ENCODE assay signal across 20 mouse cellular contexts in genomic region chr15:4139516-4139915, GRCm38 (mm10).
DNase-seq lines count a peak whose midpoint lies in the region; ATAC-seq and TF ChIP-seq lines count a peak whose summit lies in the region.
"Had no signal": no experiment of that assay in that cellular context is flagged by ENCODE, and none has a peak within 500 bp of the region (broad histone marks: within the 10 kb centered on the region; RNA-seq: fewer than 3 reads in every experiment).

No protein-coding gene starts in this region.

- 84% methylated on average over 12 of the region's 12 CpGs for WGBS in hindbrain, postnatal 0 days

- no peaks in the 10 kb centered on the region for H3K4me1 ChIP-seq in hindbrain, postnatal 0 days (ENCODE audit: insufficient read depth, low read length)
- H3K4me1 ChIP-seq: heart, embryonic 10.5 days; hindbrain, embryonic 13.5 days had no signal

- no peak overlapping the region for H3K27ac ChIP-seq in layer of hippocampus, adult 2 months
- no peak overlapping the region for H3K27ac ChIP-seq in hindbrain, postnatal 0 days
- H3K27ac ChIP-seq: heart, embryonic 10.5 days; hindbrain, embryonic 13.5 days; kidney, postnatal 0 days; midbrain, embryonic 10.5 days had no signal

- intact Hi-C loops in heart, postnatal 10 days (cut with DNase I): no loop called here

- no peak for TF ChIP-seq CTCF in layer of hippocampus, adult 2 months (conservative IDR thresholded peaks at IDR 0.05)
- no peak for TF ChIP-seq CTCF in brain, embryonic 14.5 days (IDR thresholded peaks at IDR 0.05; ENCODE audit: borderline replicate concordance, extremely low read depth, insufficient read depth, insufficient read length)
- no peak for TF ChIP-seq CTCF in hindbrain, postnatal 0 days (IDR thresholded peaks at IDR 0.05; ENCODE audit: low read depth)

- H3K4me2 ChIP-seq in myocyte (ENCODE audit: low read depth): no peak overlapping the region
- no peak overlapping the region for H3K4me2 ChIP-seq in hindbrain, postnatal 0 days (ENCODE audit: low read depth, low read length)
- H3K4me2 ChIP-seq: hindbrain, embryonic 13.5 days had no signal

- DNase-seq in layer of hippocampus, adult 2 months (ENCODE audit: low spot score in 2 of 2): peak; percentile 19 to 37
- no peak for DNase-seq in layer of hippocampus, postnatal 25 days (ENCODE audit: extremely low spot score in 1 of 2, low spot score in 1 of 2)
- DNase-seq in brain, adult 2 months (ENCODE audit: low read depth, low spot score): peak; percentile 86
- DNase-seq in brain, embryonic 14.5 days (ENCODE audit: low read depth): peak; percentile 7
- no peak for DNase-seq in heart, postnatal 10 days
- DNase-seq in hindbrain, postnatal 0 days (ENCODE audit: low spot score): no peak
- DNase-seq: cerebellum, postnatal 25 days; gastrocnemius, postnatal 36 days; heart, postnatal 14 days; liver; lung, adult 18-20 months; lung, postnatal 36 days; thymus, postnatal 36 days had no signal

- no peaks in the 10 kb centered on the region for H3K9me3 ChIP-seq in hindbrain, postnatal 0 days (ENCODE audit: low read length)
- H3K9me3 ChIP-seq: heart, embryonic 10.5 days; hindbrain, embryonic 13.5 days; midbrain, embryonic 10.5 days had no signal

- no peak for TF ChIP-seq POLR2A in brain, embryonic 14.5 days (IDR thresholded peaks at IDR 0.05; ENCODE audit: borderline replicate concordance, extremely low read depth, insufficient read depth, insufficient read length, poor library complexity, severe bottlenecking)
- TF ChIP-seq POLR2A in myocyte (IDR thresholded peaks at IDR 0.05; ENCODE audit: insufficient read length, low read depth): no peak

- H3K9ac ChIP-seq in hindbrain, postnatal 0 days (replicated peaks; ENCODE audit: low read length): no peak overlapping the region
- H3K9ac ChIP-seq: hindbrain, embryonic 13.5 days had no signal

- peaks cover 3% of the 10 kb centered on the region for H3K36me3 ChIP-seq in myocyte (ENCODE audit: control insufficient read depth, insufficient read depth)
- H3K36me3 ChIP-seq in hindbrain, postnatal 0 days (ENCODE audit: insufficient read depth, low read length): 0 out of 2 replicates have a peak, but pooled peaks cover 5% of the 10 kb centered on the region

- no peak overlapping the region for H3ac ChIP-seq in myocyte (ENCODE audit: control insufficient read depth, insufficient read length)

- ATAC-seq in hindbrain, postnatal 0 days: no peak
- no peak for ATAC-seq in megakaryocyte progenitor cell, adult 5-6 weeks (replicated peaks; ENCODE audit: poor library complexity)
- ATAC-seq: intestine, postnatal 0 days had no signal

- no peaks in the 10 kb centered on the region for H3K27me3 ChIP-seq in myocyte (ENCODE audit: control insufficient read depth, insufficient read depth, insufficient read length)
- H3K27me3 ChIP-seq in hindbrain, postnatal 0 days (ENCODE audit: insufficient read depth, low read length): no peaks in the 10 kb centered on the region
- H3K27me3 ChIP-seq: hindbrain, embryonic 13.5 days had no signal

- no peaks in the 10 kb centered on the region for H3K79me2 ChIP-seq in myocyte (ENCODE audit: control insufficient read depth, insufficient read depth)

- H3K4me3 ChIP-seq in layer of hippocampus, adult 2 months: no peak overlapping the region
- no peak overlapping the region for H3K4me3 ChIP-seq in myocyte
- no peak overlapping the region for H3K4me3 ChIP-seq in hindbrain, postnatal 0 days (ENCODE audit: low read length)
- H3K4me3 ChIP-seq: heart, embryonic 10.5 days; hindbrain, embryonic 13.5 days; midbrain, embryonic 10.5 days had no signal

TF ChIP-seq in myocyte, 11 proteins besides CTCF, POLR2A, EP300 and RAD21:
- TF ChIP-seq E2F4 (IDR thresholded peaks at IDR 0.05; ENCODE audit: insufficient read depth) (no peak), MYOD1 (IDR thresholded peaks at IDR 0.05; ENCODE audit: control insufficient read depth in 1 of 3, insufficient read length in 2 of 3, low read depth in 2 of 3) (peak in 1 of 3 experiments; percentile 70), TCF12 (IDR thresholded peaks at IDR 0.05; ENCODE audit: insufficient read depth, poor library complexity, severe bottlenecking) (no peak), CEBPB (IDR thresholded peaks at IDR 0.05; ENCODE audit: insufficient read depth, poor library complexity, severe bottlenecking) (no peak), POLR2AphosphoS2 (IDR thresholded peaks at IDR 0.05; ENCODE audit: insufficient read length, low read depth) (no peak), MAX (IDR thresholded peaks at IDR 0.05; ENCODE audit: low read depth) (no peak), MYOG (IDR thresholded peaks at IDR 0.05; ENCODE audit: control insufficient read depth in 1 of 3, insufficient read depth in 1 of 3, insufficient read length in 2 of 3, low read depth in 2 of 3) (peak in 2 of 3 experiments; percentile 23 to 46)

Comparison
In these comparisons a context has a peak if more than half of its experiments do, and no peak if none do; other contexts are left out.
1. DNase-seq: peak in layer of hippocampus, adult 2 months (2 of 2), brain, adult 2 months (single experiment) and brain, embryonic 14.5 days (single experiment); none in layer of hippocampus, postnatal 25 days (0 of 2), heart, postnatal 10 days (0 of 2) and hindbrain, postnatal 0 days (single experiment).